Mouse (Mus musculus) left cerebral cortex, postnatal 10 days (tissue): ENCODE data around the gene Tesk1. TPM values are rescaled to one million over a fixed set of nuclear protein-coding genes. Genes with fewer than 3 reads are reported as not detected.
"Not testable (repeated sequence)": the region's sequence is repeated elsewhere in the genome, so short reads cannot be mapped to it uniquely, and the experiment has no call there.

Source experiments
- DNase-seq, 2 experiments: peaks; one replicate each; pipeline ENCODE4 v3.0.0; 2021 to 2022; ENCODE audit warnings: low spot score in 2 of 2, mixed read lengths in 1 of 2; ENCODE audit errors: extremely low spot score in 1 of 2
- intact Hi-C: fragments of 180-260 bp; cut with DNase I; formaldehyde crosslinking; loops from one replicate; pipeline ENCODE4 v1.15.1; 2025
- total RNA-seq, 2 experiments: library from RNA; stranded (reverse); gene quantifications; 2 replicates each; pipeline ENCODE4 v1.2.3; 2021

The Tesk1 gene
- total RNA-seq, 2 experiments from 2014 or later = 71.7 to 74.2 TPM

DNA sequence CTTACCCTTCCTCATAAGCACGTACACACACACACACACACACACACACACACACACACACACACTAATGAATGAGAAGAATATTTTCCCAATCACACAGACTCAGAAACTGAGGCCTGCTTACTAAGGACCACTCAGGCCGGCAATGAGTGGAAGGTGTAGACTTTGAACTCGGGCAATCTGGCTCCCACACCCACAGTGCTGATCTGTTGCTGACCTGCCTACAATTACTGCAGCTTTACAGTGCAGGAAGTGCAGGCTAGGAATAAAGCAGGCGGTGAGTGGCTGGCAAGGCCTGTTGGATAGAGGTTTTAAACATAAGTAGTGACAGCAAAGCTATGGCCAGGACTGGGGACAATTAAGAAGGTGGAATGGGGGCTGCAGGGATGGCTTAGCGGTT, 39.2 kb downstream of the Tesk1 start:
- intact Hi-C loops = no loop called here

GRCm38 (mm10) chr4:43481894-43482456, 40.2 kb downstream of the Tesk1 start:
- intact Hi-C loops = no loop called here
- DNase-seq = no peak

More for the DNA sequence above, 39.2 kb downstream of the Tesk1 start:
- no peak for DNase-seq

DNA sequence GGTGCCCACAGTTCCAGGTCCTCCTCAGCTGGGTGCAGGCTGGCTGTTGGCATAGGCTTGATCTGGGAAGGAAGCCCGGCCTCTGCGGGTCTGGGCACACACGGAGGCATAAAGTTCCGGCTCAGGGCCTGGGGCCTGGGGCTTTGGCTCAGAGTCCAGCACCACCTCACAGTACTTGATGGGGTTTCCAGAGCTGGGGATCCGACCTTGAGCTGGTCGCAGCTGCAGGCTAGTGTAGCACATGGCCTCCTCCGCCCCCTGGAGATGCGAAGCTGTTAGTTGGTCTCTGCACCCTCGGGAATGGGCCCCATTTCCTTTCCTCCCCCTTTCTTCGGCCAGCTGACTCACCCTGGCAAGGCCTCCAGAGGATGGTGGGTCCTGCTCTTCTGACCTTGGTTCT, 40.9 kb downstream of the Tesk1 start:
- intact Hi-C loops = no loop called here
- DNase-seq = no peak

DNA sequence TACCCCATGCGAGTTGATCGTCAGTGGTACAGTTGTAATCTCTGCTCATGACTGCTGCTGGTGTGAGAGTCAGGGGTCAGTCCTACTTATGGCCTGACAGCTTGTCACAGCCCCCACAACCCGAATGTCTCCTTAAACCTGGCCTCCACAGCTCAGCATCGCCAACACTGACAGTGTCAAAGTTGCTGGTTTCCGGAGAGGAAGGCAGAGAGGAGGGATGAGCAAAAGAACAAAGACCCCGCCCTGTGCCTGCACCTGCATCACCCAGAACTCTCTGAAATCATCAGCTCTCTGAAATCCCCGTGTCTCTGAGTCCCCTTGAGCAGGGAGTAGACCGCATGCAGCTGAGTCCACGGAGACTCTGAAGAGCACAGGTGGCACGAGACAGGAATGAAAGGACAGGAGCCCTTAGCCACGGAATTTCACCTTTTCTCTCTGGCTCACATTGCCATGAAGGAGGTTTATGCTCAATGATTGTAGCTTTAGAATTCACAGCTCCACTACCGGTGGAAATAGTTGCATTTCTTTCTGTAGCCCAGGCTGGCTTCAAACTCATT, 41.9 kb downstream of the Tesk1 start, which contains the start of gene Sit1:
TSS of gene Sit1 (minus strand) at position 200 of the 557 bp plus-strand sequence.
- intact Hi-C loops = no loop called here
- DNase-seq = no peak

GRCm38 (mm10) chr4:43485666-43486065, 43.9 kb downstream of the Tesk1 start:
- DNase-seq, intact Hi-C loops: not testable (repeated sequence)

- intact Hi-C loops = loop anchor here (1.0 to 5.0 kb wide), 3 partner anchors 38 to 69 kb away; no protein-coding TSS in a partner anchor
- no peak for DNase-seq
These were observed 47.9 kb downstream of the Tesk1 start for GRCm38 (mm10) chr4:43489611-43490010.

- no peak for DNase-seq
- intact Hi-C loops = loop anchor here (5.0 kb wide), 2 partner anchors 36 to 66 kb away; no protein-coding TSS in a partner anchor
These were observed 49.1 kb downstream of the Tesk1 start for GRCm38 (mm10) chr4:43490801-43491200.

DNA sequence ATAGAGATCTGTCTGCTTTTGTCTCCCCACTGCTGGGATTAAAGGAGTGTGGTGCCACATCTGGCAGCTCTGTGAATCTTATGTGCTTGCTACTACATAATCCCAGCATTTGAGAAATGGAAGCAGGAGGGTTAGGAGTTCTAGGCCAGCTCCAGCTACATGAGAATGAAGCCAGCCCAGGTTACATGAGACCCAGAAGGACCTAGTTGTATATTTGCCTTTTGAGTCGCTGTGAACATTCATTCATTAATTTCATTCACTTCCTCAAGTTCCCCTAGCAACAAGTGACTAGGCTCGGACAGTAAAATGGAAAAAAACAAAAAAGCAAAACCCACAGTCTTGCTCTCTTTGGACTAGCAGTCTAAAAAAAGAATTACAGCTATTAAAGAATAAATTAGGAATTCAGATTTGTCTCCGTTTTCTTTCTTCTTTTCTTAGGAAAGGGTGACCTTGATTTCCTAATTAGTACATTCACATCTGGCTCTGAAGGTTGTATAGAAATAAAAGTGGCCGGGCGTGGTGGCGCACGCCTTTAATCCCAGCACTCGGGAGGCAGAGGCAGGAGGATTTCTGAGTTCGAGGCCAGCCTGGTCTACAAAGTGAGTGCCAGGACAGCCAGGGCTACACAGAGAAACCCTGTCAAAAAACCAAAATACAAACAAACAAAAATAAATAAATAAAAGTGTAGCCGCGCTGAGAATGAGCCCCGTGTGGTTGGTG, 50.5 kb downstream of the Tesk1 start:
- DNase-seq = no peak
- intact Hi-C loops = loop anchor here (5.0 kb wide), 2 partner anchors 35 to 65 kb away; no protein-coding TSS in a partner anchor

DNA sequence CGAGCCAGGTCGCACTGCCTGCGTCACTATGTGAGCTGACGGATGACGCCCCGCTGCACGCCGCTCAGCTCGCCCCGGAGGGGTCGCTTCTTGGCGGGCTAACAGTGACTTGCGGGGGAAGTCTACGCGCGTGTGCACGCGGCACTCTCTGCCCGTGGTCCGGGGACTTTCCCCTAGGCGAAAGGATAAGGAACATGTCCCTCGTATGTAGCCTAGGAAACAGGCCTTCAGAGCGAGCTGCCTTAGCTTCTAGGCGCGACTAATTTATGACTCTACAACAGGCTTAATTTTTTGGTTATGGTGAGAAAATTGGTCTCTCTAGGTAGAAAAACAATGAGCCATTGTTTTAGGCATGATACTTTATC, 51.1 kb downstream of the Tesk1 start, which contains the start of gene Ccdc107:
TSS of gene Ccdc107 (plus strand) at position 80 of the 365 bp plus-strand sequence.
- intact Hi-C loops = loop anchor here (5.0 kb wide), 2 partner anchors 34 to 64 kb away; no protein-coding TSS in a partner anchor
- DNase-seq = peak; percentile 92 to 94

DNA sequence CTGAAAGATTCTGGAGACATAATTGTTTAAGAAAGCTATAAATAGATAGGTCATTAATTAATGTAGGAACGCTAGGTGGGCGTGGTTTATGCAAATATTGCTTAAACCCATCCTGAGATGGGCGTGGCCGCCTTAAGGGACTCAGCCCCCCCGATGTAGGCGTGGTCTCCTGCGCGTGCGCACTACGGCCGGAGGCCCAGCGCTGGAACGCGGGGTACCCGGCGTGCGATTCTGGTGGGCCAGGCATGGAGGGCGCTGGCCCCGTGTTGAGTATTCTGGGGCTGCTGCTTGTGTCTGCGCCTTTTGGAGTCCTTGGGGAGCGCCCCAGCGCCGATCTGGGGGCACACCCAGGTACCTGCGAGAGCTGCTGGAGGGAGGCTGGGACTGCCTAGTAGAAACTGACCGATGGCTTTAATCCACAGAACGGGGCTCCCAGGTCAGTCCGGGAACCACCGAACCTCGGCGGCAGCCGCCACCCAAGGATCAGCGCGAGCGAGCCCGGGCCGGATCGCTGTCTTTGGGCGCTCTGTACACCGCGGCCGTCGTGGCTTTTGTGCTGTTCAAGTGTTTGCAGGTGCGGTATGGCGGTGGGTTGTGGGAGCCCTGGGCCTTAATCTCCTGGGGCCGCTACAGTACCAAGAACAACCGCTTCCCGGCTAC, 51.6 kb downstream of the Tesk1 start:
- intact Hi-C loops = loop anchor here (5.0 kb wide), 2 partner anchors 34 to 64 kb away; no protein-coding TSS in a partner anchor
- DNase-seq = peak; percentile 95 to 96

GRCm38 (mm10) chr4:43493846-43494240, 52.1 kb downstream of the Tesk1 start:
- no peak for DNase-seq
- intact Hi-C loops = loop anchor here (5.0 kb wide), 2 partner anchors 33 to 63 kb away; no protein-coding TSS in a partner anchor

DNA sequence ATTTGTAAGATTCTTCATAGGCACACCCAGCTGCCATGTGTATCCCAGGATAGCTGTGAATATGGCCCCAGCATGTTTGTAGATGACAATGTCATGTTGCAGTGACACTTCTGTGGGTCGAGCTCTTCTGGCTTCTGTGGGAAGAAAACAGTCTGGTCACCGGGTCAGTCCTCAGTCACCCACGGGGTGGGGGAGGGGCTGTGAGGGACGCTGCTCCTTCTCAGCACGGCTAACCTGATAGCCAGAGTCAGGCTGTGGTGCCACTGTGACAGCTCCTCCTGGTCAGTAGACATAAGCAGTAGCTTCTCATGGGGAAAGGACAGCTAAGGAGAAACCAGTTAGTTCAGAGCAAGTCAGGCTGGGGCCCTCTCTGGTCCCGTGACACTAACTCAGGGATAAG, 54.8 kb downstream of the Tesk1 start:
- DNase-seq = no peak
- intact Hi-C loops = no loop called here

DNA sequence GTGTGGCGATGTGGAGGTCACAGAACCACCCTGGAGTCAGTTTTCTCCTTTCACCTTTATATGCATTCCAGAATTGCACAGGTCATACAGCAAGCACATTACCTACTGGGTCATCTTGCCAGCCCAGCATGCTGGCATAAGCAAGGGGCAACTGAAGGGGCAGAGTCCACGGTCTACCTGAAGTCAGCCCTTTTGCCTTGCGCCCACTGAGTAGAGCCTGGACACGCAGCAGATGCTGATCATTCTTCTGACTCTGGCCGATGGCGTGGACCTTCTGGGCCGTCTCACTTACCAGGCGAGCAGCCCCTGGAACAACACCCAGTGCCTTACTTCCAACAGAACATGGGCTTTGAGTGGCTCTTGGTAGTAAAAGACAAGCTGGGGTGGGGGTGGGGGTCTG, 55.7 kb downstream of the Tesk1 start:
- intact Hi-C loops = no loop called here
- DNase-seq = no peak

Other genes with a start within 250 kb of the Tesk1 start
- under 1 TPM; 0.15 to 0.34 TPM for gene Atp8b5, start 174.8 kb upstream of the Tesk1 start, total RNA-seq
- gene Rusc2, start 60.0 kb upstream of the Tesk1 start, total RNA-seq = 100 to 1,000 TPM; 151 to 154 TPM
- gene Fam166b, start 12.8 kb upstream of the Tesk1 start, total RNA-seq = under 1 TPM in 1 of 2 experiments, not detected in 1; 0.30 TPM
- 1 to 10 TPM in 1 of 2 experiments, not detected in 1; 1.2 TPM for gene Cd72, start 12.7 kb downstream of the Tesk1 start, total RNA-seq
- not detected for gene Sit1, start 41.8 kb downstream of the Tesk1 start, total RNA-seq
- 10 to 100 TPM; 31.1 to 32.5 TPM for gene Ccdc107, start 51.0 kb downstream of the Tesk1 start, total RNA-seq
- 1 to 10 TPM; 1.1 to 1.4 TPM for gene Arhgef39, start 57.8 kb downstream of the Tesk1 start, total RNA-seq
- gene Car9, start 65.0 kb downstream of the Tesk1 start, total RNA-seq = under 1 TPM in 1 of 2 experiments, not detected in 1; 0.45 TPM
- gene Tpm2, start 81.8 kb downstream of the Tesk1 start, total RNA-seq = 1 to 10 TPM; 7.2 to 7.9 TPM
- gene Creb3, start 120.4 kb downstream of the Tesk1 start, total RNA-seq = 10 to 100 TPM; 74.4 to 74.6 TPM
- 10 to 100 TPM; 48.7 to 55.3 TPM for gene Tln1, start 120.8 kb downstream of the Tesk1 start, total RNA-seq
- 10 to 100 TPM; 48.5 to 49.7 TPM for gene Rgp1, start 136.8 kb downstream of the Tesk1 start, total RNA-seq
- 10 to 100 TPM; 64.1 to 67.1 TPM for gene Gba2, start 136.9 kb downstream of the Tesk1 start, total RNA-seq
- gene Msmp, start 142.6 kb downstream of the Tesk1 start, total RNA-seq = not detected
- 10 to 100 TPM; 47.0 to 47.5 TPM for gene Npr2, start 190.0 kb downstream of the Tesk1 start, total RNA-seq
- gene Spag8, start 211.7 kb downstream of the Tesk1 start, total RNA-seq = 1 to 10 TPM; 2.1 to 2.7 TPM
- gene Hint2, start 214.5 kb downstream of the Tesk1 start, total RNA-seq = 10 to 100 TPM; 25.3 to 30.5 TPM
- 10 to 100 TPM; 57.8 to 60.1 TPM for gene Tmem8b, start 227.0 kb downstream of the Tesk1 start, total RNA-seq
- gene Fam221b, start 227.2 kb downstream of the Tesk1 start, total RNA-seq = 1 to 10 TPM; 1.0 to 1.3 TPM